Mouse (Mus musculus) frontal cortex, postnatal 25 days (tissue): ENCODE results near the gene Prdm11.

Source experiments
- DNase-seq, 2 experiments: peaks; one replicate each; pipeline ENCODE4 v3.0.0; 2022; ENCODE audit warnings: low spot score in 2 of 2

Gene Prdm11

DNA sequence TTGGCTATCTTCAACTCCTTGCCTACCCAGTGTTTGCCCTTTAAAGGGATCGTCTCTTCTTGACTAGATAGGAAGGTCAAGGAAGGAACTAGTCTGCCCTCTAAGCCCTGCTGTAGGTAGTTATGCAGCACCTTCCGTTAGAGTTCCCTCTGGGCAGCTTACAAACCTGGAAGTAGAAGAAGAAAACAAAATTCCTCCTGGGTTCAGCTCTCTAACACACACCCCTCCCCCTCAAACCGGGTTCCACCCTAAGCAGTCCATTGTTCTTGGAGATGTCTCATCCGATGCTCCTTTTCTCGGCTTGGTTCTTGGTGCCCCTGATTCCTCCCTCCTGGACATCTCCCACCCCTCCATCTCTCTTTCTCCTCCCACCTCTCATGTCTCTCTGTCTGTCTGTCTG lies 116.3 kb downstream of the Prdm11 start:
- DNase-seq: no peak

DNA sequence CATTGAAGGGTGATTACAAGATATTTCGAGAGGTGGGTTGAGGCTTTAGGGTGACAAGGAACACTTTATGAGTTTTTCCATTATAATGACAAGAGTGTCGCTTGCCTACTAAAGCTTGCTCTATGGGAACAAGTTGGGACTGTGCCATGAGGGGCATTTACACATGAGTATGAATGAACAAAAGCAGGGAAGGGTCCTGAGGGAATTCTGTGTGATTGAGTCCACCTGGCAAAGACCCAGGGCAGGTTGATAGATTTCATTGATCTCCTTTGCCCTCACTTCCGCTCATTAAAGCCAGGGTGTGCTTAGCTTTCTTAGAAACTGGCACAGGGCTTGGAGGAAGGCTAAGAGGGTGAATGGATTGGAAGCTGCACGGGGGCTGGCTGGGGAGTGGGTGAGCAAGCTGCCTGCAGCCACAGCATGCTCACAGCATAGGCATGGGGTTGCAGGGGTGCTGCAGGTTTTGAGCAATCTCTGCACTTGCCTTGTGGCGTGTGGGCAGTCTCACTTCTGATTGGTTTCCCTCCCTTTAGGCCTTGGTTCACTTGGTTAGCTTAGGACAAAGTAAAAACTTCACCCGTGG lies 121.2 kb downstream of the Prdm11 start:
- DNase-seq: no peak

DNA sequence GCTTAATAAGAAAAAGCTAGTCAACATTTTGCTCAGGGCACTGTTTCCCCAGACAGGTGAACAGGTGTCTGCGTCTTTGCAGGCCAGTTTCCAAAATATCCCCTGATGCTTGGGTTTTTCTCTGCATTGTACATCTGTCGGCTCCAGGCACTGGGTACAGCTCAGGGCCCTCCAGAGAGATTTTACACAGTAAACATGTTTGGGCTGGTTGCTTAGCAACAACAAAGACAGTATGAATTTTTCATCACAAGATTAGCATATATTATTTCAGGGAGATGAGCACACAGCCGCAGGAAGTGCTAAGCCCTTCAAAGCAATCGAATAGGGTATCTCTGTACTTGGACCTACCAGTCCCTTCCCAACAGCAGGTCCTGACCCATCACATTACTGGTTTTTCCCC lies 125.3 kb downstream of the Prdm11 start:
- no peak for DNase-seq

DNA sequence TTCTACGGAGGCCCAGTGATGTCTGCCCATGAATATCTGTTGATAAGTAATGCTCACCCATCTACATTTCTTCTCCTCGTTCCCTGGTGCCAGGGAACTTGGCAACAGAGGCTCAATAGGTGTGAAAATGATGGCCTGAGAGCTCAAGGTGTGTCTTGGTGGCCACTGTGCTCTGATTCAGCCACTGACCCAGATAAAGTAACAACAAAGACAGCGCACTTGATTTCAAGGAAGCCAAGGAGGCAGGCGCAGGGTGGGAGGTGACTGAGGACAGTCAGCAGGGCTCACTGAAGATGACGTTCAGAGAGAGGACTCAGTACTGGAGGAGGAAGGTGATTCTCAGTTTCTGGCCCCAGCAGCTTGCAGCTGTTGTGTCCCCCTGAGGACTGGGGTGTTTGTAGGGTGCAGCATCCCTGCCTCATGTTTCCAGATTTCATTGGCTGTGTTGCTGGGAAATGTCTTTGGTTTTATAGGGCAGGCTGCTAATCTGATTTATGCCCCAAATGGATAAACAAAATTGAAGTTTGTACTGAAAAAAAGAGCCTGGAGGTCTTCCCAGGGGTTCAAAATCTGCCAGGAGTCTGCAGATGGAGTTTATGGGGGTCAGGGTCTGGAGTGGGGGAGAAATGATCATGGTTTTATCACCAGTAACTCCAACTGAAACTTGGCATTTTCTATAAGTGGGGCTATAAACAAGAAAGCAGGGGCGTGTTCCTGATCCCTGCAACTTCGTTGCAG lies 128.4 kb downstream of the Prdm11 start:
- DNase-seq: no peak

DNA sequence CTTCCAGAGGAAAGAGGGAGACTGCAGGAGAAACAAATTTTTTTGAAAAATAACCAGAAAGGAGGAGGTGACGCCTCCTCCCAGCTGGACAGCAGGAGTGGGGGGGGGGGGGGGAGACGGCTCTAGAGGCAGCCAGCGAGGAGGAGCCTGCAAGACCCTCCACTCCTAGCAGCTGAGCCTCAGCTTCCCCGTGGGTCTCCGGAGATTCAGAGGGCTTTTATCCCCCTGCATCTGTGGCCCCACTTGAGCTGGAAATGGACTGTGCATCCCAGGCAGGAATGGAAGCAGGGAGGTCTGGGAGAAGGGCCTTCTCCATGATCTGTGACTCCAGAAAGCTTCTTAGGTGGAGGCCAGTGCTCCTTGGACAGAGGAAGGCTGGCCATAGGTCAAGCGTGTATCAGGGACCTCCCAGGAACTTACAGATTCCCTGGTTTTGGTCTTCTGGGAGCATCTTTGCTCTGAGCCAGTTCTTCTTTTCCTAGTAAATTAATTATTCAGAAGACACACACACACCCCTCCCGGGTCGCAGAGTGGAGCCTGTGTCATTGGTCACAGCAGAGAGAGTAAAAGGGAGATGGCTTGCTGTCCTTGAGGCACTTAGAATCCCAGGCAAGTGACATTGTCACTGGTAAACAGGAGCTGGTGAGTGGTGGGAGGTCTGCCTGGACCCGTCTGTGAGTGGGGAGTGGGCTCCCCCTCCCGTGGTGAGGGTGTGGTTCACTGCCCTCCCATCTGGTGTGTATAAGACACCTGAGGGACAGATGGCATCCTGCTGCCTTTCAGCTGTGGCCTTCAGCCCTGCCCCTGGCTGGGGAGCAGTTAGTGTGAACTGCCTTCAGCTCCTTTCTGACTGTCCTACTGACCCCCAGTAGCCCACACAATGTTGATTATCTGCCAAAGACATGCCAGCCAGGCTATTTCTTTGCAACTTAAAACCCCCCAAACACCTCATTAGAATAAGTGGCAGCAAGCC lies 130.0 kb downstream of the Prdm11 start:
- DNase-seq: no peak
